Mouse (Mus musculus): ENCODE data around the gene Rab3b. TPM values are rescaled to one million over a fixed set of nuclear protein-coding genes. Genes with fewer than 3 reads are reported as not detected.

The Rab3b gene
- polyA plus RNA-seq (2014; fragmentation: Nextera tagmentation; extraction: Ambion mirVana): 13.9 and 16.3 TPM in 2 replicates

GRCm38 (mm10) chr4:108878963-108879822 is at the start of gene Rab3b:
Gene Rab3b (plus strand): TSS chr4:108879063.
- ATAC-seq (ENCODE audit: insufficient number of reproducible peaks, insufficient read depth, low FRiP score, low read depth): peak; percentile 92
- peak within 1 kb of the TSS; percentile 56 for H3K4me3 ChIP-seq (ENCODE audit: low read depth, low read length)
- no peaks in the 10 kb centered on the region for H3K9me3 ChIP-seq (ENCODE audit: control insufficient read depth, low read depth, low read length)
- no peaks in the 10 kb centered on the region for H3K4me1 ChIP-seq (ENCODE audit: control insufficient read depth, insufficient read depth, low read length)
- peak within 1 kb of the TSS; percentile 36 for H3K9ac ChIP-seq (replicated peaks; ENCODE audit: low read depth, low read length)
- WGBS: under 1% methylated on average over 46 of the region's 46 CpGs
- H3K27me3 ChIP-seq (ENCODE audit: control insufficient read depth, insufficient read depth, low read length): no peaks in the 10 kb centered on the region
- no peak within 1 kb of the TSS for H3K27ac ChIP-seq (ENCODE audit: low read length)
- peak within 1 kb of the TSS; percentile 98 for H3K4me2 ChIP-seq (replicated peaks; ENCODE audit: low read depth, low read length)
- H3K36me3 ChIP-seq (ENCODE audit: control insufficient read depth, insufficient read depth, low read length): no peaks in the 10 kb centered on the region

GRCm38 (mm10) chr4:108830698-108831097 is 48.2 kb upstream of the Rab3b start:
- WGBS: 81% methylated on average over 1 of the region's 1 CpGs
- no peaks in the 10 kb centered on the region for H3K27me3 ChIP-seq (ENCODE audit: control insufficient read depth, insufficient read depth, low read length)
- H3K9ac ChIP-seq (replicated peaks; ENCODE audit: low read depth, low read length): no peak overlapping the region
- H3K36me3 ChIP-seq (ENCODE audit: control insufficient read depth, insufficient read depth, low read length): peaks cover 21% of the 10 kb centered on the region
- no peak overlapping the region for H3K4me2 ChIP-seq (replicated peaks; ENCODE audit: low read depth, low read length)
- no peak overlapping the region for H3K27ac ChIP-seq (ENCODE audit: low read length)
- H3K4me3 ChIP-seq (ENCODE audit: low read depth, low read length): no peak overlapping the region
- no peaks in the 10 kb centered on the region for H3K9me3 ChIP-seq (ENCODE audit: control insufficient read depth, low read depth, low read length)
- peaks cover 8% of the 10 kb centered on the region; the same call in 1 of the 2 replicates for H3K4me1 ChIP-seq (ENCODE audit: control insufficient read depth, insufficient read depth, low read length)
- no peak for ATAC-seq (ENCODE audit: insufficient number of reproducible peaks, insufficient read depth, low FRiP score, low read depth)

- no peaks in the 10 kb centered on the region for H3K27me3 ChIP-seq (ENCODE audit: control insufficient read depth, insufficient read depth, low read length)
- H3K4me3 ChIP-seq (ENCODE audit: low read depth, low read length): peak within 1 kb of the TSS; percentile 97
- H3K36me3 ChIP-seq (ENCODE audit: control insufficient read depth, insufficient read depth, low read length): peaks cover 8% of the 10 kb centered on the region; the same call in 1 of the 2 replicates
- H3K27ac ChIP-seq (ENCODE audit: low read length): peak within 1 kb of the TSS; percentile 93
- peak within 1 kb of the TSS; percentile 95 for H3K9ac ChIP-seq (replicated peaks; ENCODE audit: low read depth, low read length)
- ATAC-seq (ENCODE audit: insufficient number of reproducible peaks, insufficient read depth, low FRiP score, low read depth): peak; percentile 92
- peaks cover 11% of the 10 kb centered on the region; the same call in 1 of the 2 replicates for H3K4me1 ChIP-seq (ENCODE audit: control insufficient read depth, insufficient read depth, low read length)
- under 1% methylated on average over 59 of the region's 73 CpGs for WGBS
- no peaks in the 10 kb centered on the region for H3K9me3 ChIP-seq (ENCODE audit: control insufficient read depth, low read depth, low read length)
- peak within 1 kb of the TSS; percentile 56 for H3K4me2 ChIP-seq (replicated peaks; ENCODE audit: low read depth, low read length)
Observed at GRCm38 (mm10) chr4:108832916-108833827, 45.7 kb upstream of the Rab3b start, which contains the start of gene Btf3l4. Gene Btf3l4 (minus strand): TSS chr4:108833614.

DNA sequence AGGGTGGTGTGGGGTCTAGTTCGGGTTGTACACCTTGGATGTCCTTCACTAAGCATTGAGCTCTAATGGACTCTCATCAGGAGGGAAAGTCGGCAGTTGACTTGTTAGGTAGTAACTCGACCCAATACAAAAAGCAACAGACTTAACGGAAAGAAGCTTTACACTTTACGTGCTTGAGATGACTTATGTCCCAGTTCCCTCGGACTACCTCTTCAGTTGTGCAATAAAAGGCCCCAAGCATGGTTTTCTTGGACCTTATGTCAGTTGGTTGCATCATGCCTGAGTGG is 45.1 kb upstream of the Rab3b start:
- ATAC-seq (ENCODE audit: insufficient number of reproducible peaks, insufficient read depth, low FRiP score, low read depth): no peak
- Histone ChIP-seq H3K4me1 (ENCODE audit: control insufficient read depth, insufficient read depth, low read length) (peaks cover 13% of the 10 kb centered on the region; the same call in 1 of the 2 replicates), H3K4me2 (replicated peaks; ENCODE audit: low read depth, low read length) (peak overlapping the region; percentile 50), H3K36me3 (ENCODE audit: control insufficient read depth, insufficient read depth, low read length) (peaks cover 7% of the 10 kb centered on the region; the same call in 1 of the 2 replicates), H3K27ac (ENCODE audit: low read length) (peak overlapping the region; percentile 91), H3K4me3 (ENCODE audit: low read depth, low read length) (peak overlapping the region; percentile 97), H3K9ac (replicated peaks; ENCODE audit: low read depth, low read length) (peak overlapping the region; percentile 95), H3K27me3 (ENCODE audit: control insufficient read depth, insufficient read depth, low read length) (no peaks in the 10 kb centered on the region), H3K9me3 (ENCODE audit: control insufficient read depth, low read depth, low read length) (no peaks in the 10 kb centered on the region)
- WGBS: 0% methylated on average over 6 of the region's 6 CpGs

DNA sequence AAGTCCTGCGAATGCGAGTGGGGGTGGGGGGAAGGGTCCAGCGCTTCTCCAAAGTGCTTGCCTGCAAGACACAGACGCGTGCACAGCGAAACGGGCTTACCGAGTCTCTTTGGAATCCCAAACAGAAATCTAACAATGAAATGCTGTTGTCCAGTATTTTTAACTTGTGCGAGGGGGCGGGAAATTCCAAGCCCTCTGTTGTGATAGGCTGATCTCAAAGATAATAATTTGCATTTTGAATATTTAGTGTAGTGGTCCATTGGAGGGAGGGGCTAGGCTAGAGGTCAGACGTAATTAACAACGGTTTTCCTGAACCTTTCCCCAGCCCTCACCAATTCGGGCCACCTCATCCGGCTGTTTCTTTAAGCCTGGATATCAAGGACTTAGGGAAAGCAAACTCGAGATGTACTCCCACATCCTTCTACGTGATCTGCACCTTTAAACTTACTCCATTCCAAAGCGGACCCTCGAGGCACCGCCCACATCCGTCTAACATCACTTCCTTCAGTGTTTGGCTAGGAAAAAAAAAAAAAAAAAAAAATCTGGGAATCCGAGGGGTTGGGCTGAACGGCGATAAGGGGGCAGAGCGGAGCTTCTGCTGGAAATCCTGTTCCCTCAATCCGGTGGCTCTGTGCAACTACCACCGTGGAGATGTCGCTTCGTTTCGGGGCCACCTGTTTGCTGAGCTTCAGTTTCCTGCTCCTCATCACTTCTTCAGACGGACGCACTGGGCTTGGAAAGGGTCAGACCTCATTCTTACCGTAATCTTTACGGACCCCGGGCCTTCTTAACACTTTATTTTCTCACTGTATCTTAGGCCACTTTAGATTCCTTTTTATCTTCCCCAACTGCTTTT is 44.5 kb upstream of the Rab3b start, which contains the start of gene Txndc12:
Txndc12 (plus strand) TSS at position 487 of the 856 bp plus-strand sequence.
- Histone ChIP-seq H3K27me3 (ENCODE audit: control insufficient read depth, insufficient read depth, low read length) (no peaks in the 10 kb centered on the region), H3K9ac (replicated peaks; ENCODE audit: low read depth, low read length) (peak within 1 kb of the TSS; percentile 95), H3K4me2 (replicated peaks; ENCODE audit: low read depth, low read length) (peak within 1 kb of the TSS; percentile 60), H3K36me3 (ENCODE audit: control insufficient read depth, insufficient read depth, low read length) (peaks cover 3% of the 10 kb centered on the region; the same call in 1 of the 2 replicates), H3K4me1 (ENCODE audit: control insufficient read depth, insufficient read depth, low read length) (peaks cover 13% of the 10 kb centered on the region; the same call in 1 of the 2 replicates), H3K9me3 (ENCODE audit: control insufficient read depth, low read depth, low read length) (no peaks in the 10 kb centered on the region), H3K27ac (ENCODE audit: low read length) (peak within 1 kb of the TSS; percentile 93), H3K4me3 (ENCODE audit: low read depth, low read length) (peak within 1 kb of the TSS; percentile 97)
- peak; percentile 82 for ATAC-seq (ENCODE audit: insufficient number of reproducible peaks, insufficient read depth, low FRiP score, low read depth)
- WGBS: under 1% methylated on average over 34 of the region's 34 CpGs

DNA sequence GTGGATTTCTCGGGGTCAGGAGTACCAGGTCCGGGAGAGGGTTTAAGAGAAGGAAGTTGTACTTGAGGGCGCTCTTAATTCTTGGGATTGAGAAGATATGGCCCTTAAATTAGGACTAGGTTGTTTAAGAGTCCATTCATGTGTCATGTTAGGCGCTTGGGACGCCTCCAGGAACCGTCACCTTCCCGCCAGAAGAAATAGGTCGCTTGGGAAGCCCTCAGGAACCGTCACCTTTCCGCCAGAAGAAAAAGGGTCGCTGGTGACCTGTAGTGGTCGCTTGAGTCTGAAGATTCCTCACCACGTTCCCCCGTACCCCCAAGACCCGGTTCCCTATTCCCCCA is 43.9 kb upstream of the Rab3b start:
- WGBS: 1% methylated on average over 15 of the region's 15 CpGs
- Histone ChIP-seq H3K4me3 (ENCODE audit: low read depth, low read length) (peak overlapping the region; percentile 97), H3K27me3 (ENCODE audit: control insufficient read depth, insufficient read depth, low read length) (no peaks in the 10 kb centered on the region), H3K27ac (ENCODE audit: low read length) (peak overlapping the region; percentile 91), H3K4me1 (ENCODE audit: control insufficient read depth, insufficient read depth, low read length) (peaks cover 13% of the 10 kb centered on the region; the same call in 1 of the 2 replicates), H3K9me3 (ENCODE audit: control insufficient read depth, low read depth, low read length) (no peaks in the 10 kb centered on the region), H3K36me3 (ENCODE audit: control insufficient read depth, insufficient read depth, low read length) (peaks cover 2% of the 10 kb centered on the region; the same call in 1 of the 2 replicates), H3K9ac (replicated peaks; ENCODE audit: low read depth, low read length) (peak overlapping the region; percentile 44), H3K4me2 (replicated peaks; ENCODE audit: low read depth, low read length) (peak overlapping the region; percentile 60)
- no peak for ATAC-seq (ENCODE audit: insufficient number of reproducible peaks, insufficient read depth, low FRiP score, low read depth)

GRCm38 (mm10) chr4:108835496-108835895 is 43.4 kb upstream of the Rab3b start:
- Histone ChIP-seq H3K4me2 (replicated peaks; ENCODE audit: low read depth, low read length) (peak overlapping the region; percentile 60), H3K27me3 (ENCODE audit: control insufficient read depth, insufficient read depth, low read length) (no peaks in the 10 kb centered on the region), H3K4me3 (ENCODE audit: low read depth, low read length) (peak overlapping the region; percentile 97), H3K36me3 (ENCODE audit: control insufficient read depth, insufficient read depth, low read length) (no peaks in the 10 kb centered on the region), H3K9me3 (ENCODE audit: control insufficient read depth, low read depth, low read length) (no peaks in the 10 kb centered on the region), H3K4me1 (ENCODE audit: control insufficient read depth, insufficient read depth, low read length) (peaks cover 13% of the 10 kb centered on the region; the same call in 1 of the 2 replicates), H3K9ac (replicated peaks; ENCODE audit: low read depth, low read length) (peak overlapping the region; percentile 44; the same call in 1 of the 2 replicates), H3K27ac (ENCODE audit: low read length) (no peak overlapping the region)
- no peak for ATAC-seq (ENCODE audit: insufficient number of reproducible peaks, insufficient read depth, low FRiP score, low read depth)
- 42% methylated on average over 3 of the region's 3 CpGs for WGBS

Measured in stomach, embryonic 14.5 days (tissue).